Mouse (Mus musculus): ENCODE measurements around the gene Vmn2r82. TPM values are rescaled to one million over a fixed set of nuclear protein-coding genes. Genes with fewer than 3 reads are reported as not detected.
"Not testable (repeated sequence)": the region's sequence is repeated elsewhere in the genome, so short reads cannot be mapped to it uniquely, and the experiment has no call there.

The Vmn2r82 gene
- not detected for polyA plus RNA-seq (2012; fragmentation: generic; extraction: Trizol)
- long read RNA-seq, experiment 1, result 0 reads
- long read RNA-seq, experiment 2, result 0 reads

DNA sequence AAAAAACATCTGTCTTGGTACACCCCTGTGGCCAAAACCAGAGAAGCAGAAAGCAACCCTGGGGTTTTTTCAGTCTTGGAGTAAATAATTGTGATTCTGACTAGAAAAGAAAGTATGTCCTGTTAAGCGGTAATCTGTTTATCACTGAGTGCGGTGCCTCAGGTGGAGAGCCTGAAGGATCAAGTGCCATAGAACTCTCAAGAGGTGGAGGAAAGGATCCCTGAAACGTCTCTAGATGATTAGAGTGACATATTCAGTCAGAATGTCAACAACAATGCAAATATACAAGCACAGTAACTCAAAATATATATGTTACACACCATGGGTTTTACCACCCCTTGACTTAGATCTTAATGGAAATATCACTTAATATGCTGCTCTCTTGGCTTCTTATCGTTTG is at the start of gene Vmn2r82:
Vmn2r82 (plus strand) TSS at position 301 of the 400 bp plus-strand sequence.
- not testable (repeated sequence) for H3K79me2 ChIP-seq (ENCODE audit: control insufficient read depth, insufficient read depth); H3K4me3 ChIP-seq (ENCODE audit: insufficient read depth, poor library complexity, severe bottlenecking); H3ac ChIP-seq (ENCODE audit: control insufficient read depth, insufficient read length, low read depth); H3K79me3 ChIP-seq (ENCODE audit: low read depth); H3K36me3 ChIP-seq (ENCODE audit: control insufficient read depth, insufficient read depth); H3K27me3 ChIP-seq (ENCODE audit: control insufficient read depth, insufficient read depth, insufficient read length)

DNA sequence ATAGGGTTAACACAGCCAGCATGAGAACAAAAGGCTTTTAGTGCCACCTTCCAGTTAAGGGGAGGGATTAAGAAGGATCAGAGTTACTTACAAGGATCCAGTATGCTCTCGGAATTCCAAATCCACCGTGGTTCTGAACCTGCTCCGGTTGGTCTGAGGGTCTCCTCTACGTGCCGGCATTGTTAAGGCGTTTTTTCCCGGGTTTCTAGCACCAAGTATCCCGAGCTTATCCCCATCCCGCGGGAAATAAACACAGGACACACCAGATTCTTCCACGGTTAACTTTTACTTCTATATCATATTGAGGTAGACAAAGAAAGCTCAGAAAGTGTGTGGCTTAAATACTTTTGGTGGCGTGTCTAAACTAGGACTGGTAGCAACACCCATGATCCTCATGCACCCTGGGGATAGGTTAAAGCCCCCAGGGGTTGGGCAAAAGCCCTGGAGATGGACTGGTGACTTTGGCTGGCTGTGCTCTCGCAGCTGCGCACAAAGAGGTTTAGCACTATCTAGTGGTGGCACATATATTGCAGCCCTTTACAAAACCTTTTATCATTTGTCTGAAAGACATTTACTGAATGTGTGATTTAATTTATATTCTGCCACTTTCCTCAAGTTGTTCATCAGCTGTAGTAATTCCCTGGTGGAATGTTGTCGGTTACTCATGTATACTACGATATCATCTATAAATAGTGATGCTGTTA is 34.1 kb upstream of the Vmn2r82 start:
- H3K79me2 ChIP-seq (ENCODE audit: control insufficient read depth, insufficient read depth); H3K36me3 ChIP-seq (ENCODE audit: control insufficient read depth, insufficient read depth); H3K4me3 ChIP-seq (ENCODE audit: insufficient read depth, poor library complexity, severe bottlenecking); H3K79me3 ChIP-seq (ENCODE audit: low read depth); H3ac ChIP-seq (ENCODE audit: control insufficient read depth, insufficient read length, low read depth); H3K27me3 ChIP-seq (ENCODE audit: control insufficient read depth, insufficient read depth, insufficient read length): not testable (repeated sequence)

DNA sequence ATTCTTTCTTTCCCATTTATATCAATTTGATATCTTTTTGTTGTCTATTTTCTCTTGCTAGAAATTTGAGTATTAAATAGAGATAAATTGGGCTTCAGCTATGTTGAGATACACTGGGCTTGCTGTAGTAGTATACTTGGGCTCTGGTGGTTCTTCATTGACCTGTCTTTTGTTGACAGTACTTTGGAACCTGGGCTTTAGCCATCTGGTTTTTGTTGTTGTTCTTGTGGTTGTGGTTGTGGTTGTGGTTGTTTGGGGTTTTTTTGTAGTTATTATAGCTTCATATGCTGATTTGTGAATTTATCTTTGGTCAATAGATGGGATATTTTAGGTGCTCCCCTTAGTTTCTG is 33.6 kb upstream of the Vmn2r82 start:
- Histone ChIP-seq H3K79me3 (ENCODE audit: low read depth) (no peaks in the 10 kb centered on the region), H3K4me3 (ENCODE audit: insufficient read depth, poor library complexity, severe bottlenecking) (no peak overlapping the region), H3K79me2 (ENCODE audit: control insufficient read depth, insufficient read depth) (no peaks in the 10 kb centered on the region), H3K36me3 (ENCODE audit: control insufficient read depth, insufficient read depth) (no peaks in the 10 kb centered on the region), H3K27me3 (ENCODE audit: control insufficient read depth, insufficient read depth, insufficient read length) (no peaks in the 10 kb centered on the region), H3ac (ENCODE audit: control insufficient read depth, insufficient read length, low read depth) (no peak overlapping the region)
- no peak for TF ChIP-seq CTCF (IDR thresholded peaks at IDR 0.05; ENCODE audit: control insufficient read depth, insufficient read depth, insufficient read length)

DNA sequence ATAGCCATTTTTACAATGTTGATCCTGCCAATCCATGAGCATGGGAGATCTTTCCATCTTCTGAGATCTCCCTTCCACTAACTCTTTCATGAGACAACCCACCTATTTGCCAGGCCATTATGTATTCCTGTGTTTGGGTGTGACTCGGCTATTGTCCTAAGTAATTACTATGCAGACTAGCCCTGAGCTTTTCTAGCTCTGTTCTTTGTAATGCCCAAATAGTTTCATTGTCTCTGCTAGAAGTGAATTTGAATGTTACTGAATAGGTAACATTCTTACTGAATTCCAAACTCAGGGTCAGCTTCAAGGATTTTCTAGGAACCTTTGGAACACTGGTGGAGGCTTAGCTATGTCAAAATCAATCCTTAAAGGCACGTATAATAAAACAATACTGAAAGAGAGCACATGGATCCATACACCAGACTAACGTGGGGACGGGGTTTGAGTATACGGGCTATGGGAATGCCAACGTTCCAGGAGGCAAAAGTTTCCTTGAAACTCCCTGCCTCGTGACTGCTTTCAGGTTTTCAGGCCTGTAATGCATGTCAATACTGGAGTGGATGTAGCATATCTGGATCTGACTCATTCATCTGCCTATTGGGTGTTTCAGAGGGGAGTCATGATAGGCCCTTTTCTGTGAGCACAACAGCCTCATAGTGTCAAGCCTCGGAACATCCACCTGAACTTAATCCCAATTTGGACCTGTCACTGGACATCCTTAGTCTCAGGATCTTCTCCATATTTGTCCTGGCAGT is 43.8 kb downstream of the Vmn2r82 start:
- H3K27me3 ChIP-seq (ENCODE audit: control insufficient read depth, insufficient read depth, insufficient read length); H3K36me3 ChIP-seq (ENCODE audit: control insufficient read depth, insufficient read depth); H3ac ChIP-seq (ENCODE audit: control insufficient read depth, insufficient read length, low read depth); H3K79me2 ChIP-seq (ENCODE audit: control insufficient read depth, insufficient read depth); H3K4me3 ChIP-seq (ENCODE audit: insufficient read depth, poor library complexity, severe bottlenecking); H3K79me3 ChIP-seq (ENCODE audit: low read depth): not testable (repeated sequence)

DNA sequence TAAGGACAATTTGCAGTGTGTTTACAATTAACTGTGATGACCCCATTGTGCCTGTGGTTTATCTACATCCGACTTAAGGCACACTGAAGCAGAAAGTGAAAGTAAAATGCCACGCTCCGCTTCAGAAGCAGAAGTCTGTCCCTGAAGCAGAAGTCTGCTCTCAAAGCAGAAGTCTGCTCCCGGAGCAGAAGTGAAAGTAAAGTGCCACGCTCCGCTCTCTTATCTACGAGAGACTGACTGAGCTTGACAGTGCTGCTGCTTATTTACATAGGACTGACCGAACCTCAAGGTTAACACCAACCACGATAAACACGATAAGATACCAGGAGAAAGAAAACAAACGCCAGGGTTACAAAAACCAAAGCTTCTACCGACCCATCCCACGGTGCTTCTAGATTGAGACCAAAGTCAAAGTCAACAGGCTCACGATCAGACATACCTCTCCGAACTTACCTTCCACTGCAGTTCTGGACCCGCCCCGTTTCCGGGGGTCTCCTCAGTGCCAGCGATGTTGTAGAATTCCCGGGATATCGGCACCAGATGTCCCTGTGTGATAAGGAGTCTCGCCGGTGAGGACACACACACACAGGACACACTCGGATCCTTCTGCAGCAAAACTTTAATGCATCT is 60.9 kb downstream of the Vmn2r82 start:
- H3K4me3 ChIP-seq (ENCODE audit: insufficient read depth, poor library complexity, severe bottlenecking), result peak overlapping the region; percentile 59
- peaks cover 15% of the 10 kb centered on the region for H3K79me2 ChIP-seq (ENCODE audit: control insufficient read depth, insufficient read depth)
- no peaks in the 10 kb centered on the region for H3K27me3 ChIP-seq (ENCODE audit: control insufficient read depth, insufficient read depth, insufficient read length)
- H3ac ChIP-seq (ENCODE audit: control insufficient read depth, insufficient read length, low read depth), result peak overlapping the region; percentile 45
- TF ChIP-seq MYOD1 (IDR thresholded peaks at IDR 0.05; ENCODE audit: control insufficient read depth, insufficient read length, low read depth), result no peak
- TF ChIP-seq MYOG (IDR thresholded peaks at IDR 0.05; ENCODE audit: control insufficient read depth, extremely low read depth, insufficient read length), result no peak
- no peak for TF ChIP-seq CTCF (IDR thresholded peaks at IDR 0.05; ENCODE audit: control insufficient read depth, insufficient read depth, insufficient read length)
- no peak for TF ChIP-seq CEBPB (IDR thresholded peaks at IDR 0.05; ENCODE audit: low read depth)
- TF ChIP-seq FOSL1 (IDR thresholded peaks at IDR 0.05; ENCODE audit: insufficient read depth, low read length, poor library complexity, severe bottlenecking), result no peak
- no peak for TF ChIP-seq USF1 (IDR thresholded peaks at IDR 0.05; ENCODE audit: low read depth)
- no peak for TF ChIP-seq MAX (IDR thresholded peaks at IDR 0.05)
- peaks cover 4% of the 10 kb centered on the region for H3K79me3 ChIP-seq (ENCODE audit: low read depth)
- peaks cover 15% of the 10 kb centered on the region for H3K36me3 ChIP-seq (ENCODE audit: control insufficient read depth, insufficient read depth)

DNA sequence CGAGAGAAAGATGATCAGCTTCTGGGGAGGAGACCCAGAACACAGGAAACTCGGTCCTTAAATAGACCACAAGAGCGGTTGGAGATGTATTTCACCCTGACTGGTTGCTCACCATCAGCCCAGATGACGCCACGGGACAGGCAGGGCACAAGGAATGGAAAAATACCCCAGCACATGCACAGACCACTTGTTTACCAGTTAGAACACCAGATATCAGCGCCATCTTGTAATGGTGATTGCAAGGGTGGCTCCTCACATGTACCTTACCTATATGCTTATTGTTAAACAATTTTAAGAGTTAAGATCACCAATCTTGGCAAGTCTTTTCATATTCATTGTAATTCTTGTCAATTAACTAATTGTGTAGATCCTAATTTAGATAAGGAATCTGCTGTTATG is 61.5 kb downstream of the Vmn2r82 start:
- H3K36me3 ChIP-seq (ENCODE audit: control insufficient read depth, insufficient read depth); H3ac ChIP-seq (ENCODE audit: control insufficient read depth, insufficient read length, low read depth); H3K27me3 ChIP-seq (ENCODE audit: control insufficient read depth, insufficient read depth, insufficient read length); H3K79me3 ChIP-seq (ENCODE audit: low read depth): not testable (repeated sequence)
- Histone ChIP-seq H3K79me2 (ENCODE audit: control insufficient read depth, insufficient read depth) (peaks cover 15% of the 10 kb centered on the region), H3K4me3 (ENCODE audit: insufficient read depth, poor library complexity, severe bottlenecking) (peak overlapping the region; percentile 59)
- TF ChIP-seq MAX (IDR thresholded peaks at IDR 0.05), result peak; percentile 45

DNA sequence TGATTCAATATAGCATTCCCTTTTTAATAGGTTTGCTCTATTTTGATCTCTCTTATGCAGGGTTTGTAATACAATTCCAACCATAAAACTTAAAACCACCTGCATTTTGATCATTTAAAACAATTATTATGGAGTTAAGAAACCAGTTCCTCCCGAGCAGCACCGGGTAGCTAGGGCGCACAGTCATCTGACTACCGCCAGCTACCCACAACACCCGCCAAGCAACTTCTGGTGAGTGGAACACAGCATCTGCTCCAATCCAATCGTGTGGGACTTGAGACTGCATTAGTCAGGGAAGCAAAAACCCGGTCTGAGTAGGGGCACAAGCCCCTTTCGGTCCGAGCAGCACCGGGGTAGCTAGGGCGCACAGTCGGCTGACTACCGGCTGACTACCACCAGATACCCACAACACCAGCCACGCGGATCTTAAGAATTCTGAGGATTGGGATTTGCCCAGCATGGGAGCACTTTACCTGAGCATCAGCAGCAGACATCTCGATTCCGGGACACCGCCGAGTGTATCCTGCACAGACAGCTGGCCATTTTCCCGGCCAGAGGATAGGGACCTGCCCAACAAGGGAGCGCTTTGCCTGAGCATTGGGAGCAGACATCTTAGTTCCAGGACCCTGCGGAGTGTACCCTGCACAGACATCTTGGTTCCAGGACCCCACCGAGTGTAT is 79.0 kb downstream of the Vmn2r82 start:
- H3K79me2 ChIP-seq (ENCODE audit: control insufficient read depth, insufficient read depth); H3K79me3 ChIP-seq (ENCODE audit: low read depth); H3K27me3 ChIP-seq (ENCODE audit: control insufficient read depth, insufficient read depth, insufficient read length); H3ac ChIP-seq (ENCODE audit: control insufficient read depth, insufficient read length, low read depth); H3K4me3 ChIP-seq (ENCODE audit: insufficient read depth, poor library complexity, severe bottlenecking); H3K36me3 ChIP-seq (ENCODE audit: control insufficient read depth, insufficient read depth): not testable (repeated sequence)

Other genes starting within 250 kb of the Vmn2r82 start
- not detected for gene Vmn2r80, start 207.8 kb upstream of the Vmn2r82 start, polyA plus RNA-seq (2012; fragmentation: generic; extraction: Trizol)
- not detected for gene Vmn2r81, start 108.8 kb upstream of the Vmn2r82 start, polyA plus RNA-seq (2012; fragmentation: generic; extraction: Trizol)
- gene Vmn2r83, start 112.2 kb downstream of the Vmn2r82 start, polyA plus RNA-seq (2012; fragmentation: generic; extraction: Trizol), result not detected
- 166 TPM for gene Plpp2, start 177.3 kb downstream of the Vmn2r82 start, polyA plus RNA-seq (2012; fragmentation: generic; extraction: Trizol)
- gene Mier2, start 198.7 kb downstream of the Vmn2r82 start, polyA plus RNA-seq (2012; fragmentation: generic; extraction: Trizol), result 26.9 TPM
- gene Theg, start 230.8 kb downstream of the Vmn2r82 start, polyA plus RNA-seq (2012; fragmentation: generic; extraction: Trizol), result not detected

Measured in C2C12 (cell line).